Mouse (Mus musculus) naive thymus-derived CD4-positive, alpha-beta T cell, adult 2 months (primary cell): ENCODE data around the gene Mroh8.
"Not testable (repeated sequence)": the region's sequence is repeated elsewhere in the genome, so short reads cannot be mapped to it uniquely, and the experiment has no call there.

ENCODE experiments used
- DNase-seq: peaks from one replicate; pipeline ENCODE4 v3.0.0-alpha.2; 2011; ENCODE audit warnings: low read depth

Gene Mroh8

DNA sequence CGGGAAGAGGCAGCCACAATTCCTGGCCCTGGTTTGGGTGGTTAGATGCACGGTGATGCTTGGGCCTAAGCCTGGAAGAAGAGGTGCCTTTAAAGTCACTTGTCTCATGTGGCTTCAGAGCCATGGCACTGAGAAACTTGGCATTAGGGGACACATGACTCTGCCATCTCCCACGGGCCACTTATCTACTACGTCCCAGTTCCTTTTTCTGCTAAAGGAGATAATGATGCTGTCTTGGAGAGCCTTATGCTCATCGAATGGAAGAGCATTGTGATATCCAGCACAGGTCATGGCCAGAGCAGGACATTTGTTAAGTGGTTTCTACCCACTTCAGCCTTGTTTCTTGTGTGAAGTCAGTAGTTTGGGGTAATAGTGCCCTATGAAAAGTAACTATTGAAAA, 9.6 kb upstream of the Mroh8 start:
- DNase-seq: no peak

DNA sequence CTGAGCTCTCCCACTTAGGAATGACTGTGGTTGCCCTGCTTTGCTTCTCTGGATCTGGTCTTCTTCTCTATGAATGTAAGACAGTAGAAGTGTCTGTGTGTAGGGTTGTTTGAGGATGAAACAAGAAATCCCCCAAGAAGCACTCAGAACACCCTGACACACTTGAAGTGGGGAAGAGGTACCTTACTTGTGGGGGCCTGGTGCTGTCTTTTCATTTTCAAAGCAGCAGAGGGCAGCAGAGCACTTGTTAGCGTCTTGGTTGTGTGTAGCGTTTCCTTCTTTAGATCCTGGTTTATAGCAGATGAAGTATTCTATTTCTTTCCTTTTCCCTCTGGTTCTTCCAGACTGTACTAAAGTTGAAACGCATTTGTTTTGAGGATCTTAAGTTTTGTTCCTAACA, 8.2 kb upstream of the Mroh8 start:
- peak; percentile 67 for DNase-seq

DNA sequence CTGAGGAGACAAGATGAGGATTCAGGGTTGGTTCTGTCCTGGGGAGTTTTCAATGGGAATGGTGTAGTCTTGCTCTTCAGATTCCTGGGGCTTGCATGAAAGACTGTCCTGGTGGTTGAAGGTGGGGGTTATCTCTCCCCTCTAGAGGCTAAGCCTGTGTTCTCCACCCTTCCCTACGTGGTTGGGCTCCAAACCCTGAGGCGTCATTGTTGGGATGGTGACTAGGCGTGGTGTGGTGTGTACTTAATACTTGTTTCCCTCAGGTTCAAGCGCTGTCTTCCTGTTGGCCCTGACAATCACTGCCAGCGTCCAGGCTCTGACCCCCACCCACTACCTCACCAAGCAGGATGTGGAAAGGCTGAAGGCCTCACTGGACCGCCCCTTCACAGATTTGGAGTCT, 4.0 kb upstream of the Mroh8 start:
- DNase-seq: no peak

DNA sequence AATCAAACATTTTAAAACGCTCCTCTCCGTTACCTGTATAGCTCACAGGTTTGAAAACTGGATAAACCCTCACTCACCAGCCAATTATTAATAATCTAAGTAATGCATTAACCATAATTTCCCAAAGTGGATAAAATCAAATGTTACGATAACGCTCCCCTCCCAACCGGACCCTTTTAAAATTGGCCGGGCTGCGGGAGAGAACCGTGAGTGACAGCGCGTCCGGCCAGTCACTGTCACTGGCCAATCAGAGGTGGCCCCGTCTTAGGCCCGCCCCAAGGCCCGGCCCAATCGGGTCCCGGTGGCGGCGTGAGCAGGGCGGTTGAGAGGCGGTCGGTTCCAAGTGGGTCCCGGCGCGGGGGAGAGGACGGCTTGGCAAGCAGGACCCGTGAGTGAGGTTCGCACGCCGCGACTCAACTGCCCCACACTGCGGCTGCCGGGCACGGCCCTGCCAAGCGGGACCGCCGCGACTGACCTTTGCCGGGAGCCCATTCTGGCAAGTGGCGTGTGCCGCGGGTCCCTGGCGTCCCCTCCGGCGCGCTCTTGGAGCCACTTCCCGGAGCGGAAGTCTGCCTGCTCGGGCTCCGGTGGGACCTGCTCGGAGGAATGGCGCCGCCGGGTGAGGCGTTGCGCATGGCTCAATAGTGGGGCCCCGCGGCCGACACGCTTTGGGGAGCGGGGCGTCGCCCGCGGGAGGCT, 483 bp downstream of the Mroh8 start, which contains the start of gene Rpn2:
TSS of gene Rpn2 (plus strand) at position 301 of the 699 bp plus-strand sequence.
- DNase-seq: peak; percentile 95

DNA sequence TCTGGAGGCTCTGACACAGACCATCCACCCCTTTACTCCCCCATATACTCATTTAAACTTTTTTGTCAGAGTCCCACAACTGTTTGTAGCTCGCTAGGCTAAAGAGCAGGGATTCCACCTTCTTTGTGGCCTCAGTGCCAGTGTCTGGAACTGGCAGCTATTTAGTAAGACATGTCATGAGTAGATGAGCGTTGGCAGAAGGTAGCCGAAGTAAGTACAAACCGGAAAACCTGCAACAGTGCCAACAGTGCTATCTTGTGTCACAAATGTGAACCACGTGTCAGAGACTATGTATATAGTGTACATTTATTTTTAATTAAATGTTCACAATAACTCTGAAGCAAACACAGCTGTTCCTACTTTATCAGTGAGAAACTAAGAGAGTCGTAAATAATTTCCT, 15.5 kb downstream of the Mroh8 start:
- DNase-seq: no peak

DNA sequence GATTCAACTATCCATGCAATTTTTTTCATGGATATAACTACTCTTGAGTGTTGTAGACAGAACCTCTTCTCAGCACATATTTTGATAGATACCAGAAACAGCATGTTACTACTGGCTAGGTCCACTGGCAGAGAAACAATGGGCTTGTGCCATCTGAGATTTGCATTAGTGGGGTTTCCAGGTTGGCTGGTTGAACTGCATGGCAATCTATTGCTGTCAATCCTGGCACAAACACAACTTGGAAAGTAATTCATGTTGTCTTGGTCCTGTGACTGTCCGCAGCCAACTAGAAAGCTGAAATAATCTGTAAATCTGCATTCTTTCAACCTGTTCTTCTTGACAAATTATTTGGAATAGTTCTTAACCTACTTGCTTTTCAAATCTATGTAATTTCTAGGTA, 16.2 kb downstream of the Mroh8 start:
- DNase-seq: no peak

DNA sequence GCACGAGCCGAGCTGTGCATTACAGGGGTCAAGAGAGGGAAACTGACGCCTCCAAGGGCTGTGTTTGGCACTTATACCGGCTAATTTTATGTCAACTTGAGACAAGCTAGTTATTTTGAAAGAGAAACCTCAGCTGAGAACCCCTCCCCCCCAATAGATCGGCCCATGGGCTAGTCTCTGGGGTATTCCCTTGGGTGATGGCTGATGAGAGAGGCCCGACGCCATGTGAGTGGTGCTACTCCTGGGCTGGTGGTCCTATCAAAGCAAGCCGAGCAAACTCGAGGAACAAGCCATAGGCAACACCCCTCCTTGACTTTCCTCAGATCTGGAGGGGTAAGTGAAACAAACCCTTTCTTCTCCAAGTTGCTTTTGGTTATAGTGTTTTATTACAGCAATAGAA, 16.8 kb downstream of the Mroh8 start:
- no peak for DNase-seq

DNA sequence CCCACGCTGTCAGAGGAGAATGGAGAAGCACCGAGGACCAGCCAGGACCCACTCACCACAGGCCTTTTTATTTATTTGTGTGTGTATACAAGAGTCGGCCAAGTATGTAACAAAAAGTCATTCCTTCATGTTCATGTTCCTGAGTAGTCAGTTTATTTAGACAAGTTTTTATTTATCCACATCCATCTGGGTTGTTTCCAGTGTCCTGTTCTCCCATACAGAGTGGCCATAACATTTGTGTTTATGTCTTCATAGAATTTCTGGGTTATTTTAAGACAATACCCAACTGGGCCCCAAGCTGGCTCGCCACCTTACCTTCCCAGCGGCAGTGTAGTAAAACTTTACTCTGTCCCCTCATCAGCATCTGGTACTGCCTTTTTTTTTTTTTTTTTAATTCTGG, 17.4 kb downstream of the Mroh8 start:
- DNase-seq: no peak

DNA sequence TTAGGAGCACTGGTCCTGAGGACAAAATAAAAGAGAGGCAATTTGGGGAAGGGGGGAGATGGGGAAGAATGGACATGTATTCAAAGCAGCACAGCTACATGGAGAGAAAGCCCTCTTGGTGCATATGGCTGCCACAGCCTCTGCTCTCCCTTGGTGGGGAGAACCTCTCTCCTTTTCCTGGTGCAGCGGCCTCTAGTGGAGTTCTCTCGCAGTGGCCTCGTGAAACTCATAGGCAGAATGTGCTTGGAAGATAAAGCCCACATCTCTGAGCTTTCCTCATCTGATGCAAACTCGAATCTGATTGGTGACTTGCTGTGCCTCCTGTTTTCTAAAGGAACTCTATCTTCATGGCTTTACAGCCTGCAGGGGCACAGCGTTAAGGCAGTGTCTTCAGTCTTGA, 19.6 kb downstream of the Mroh8 start:
- DNase-seq: peak; percentile 69

DNA sequence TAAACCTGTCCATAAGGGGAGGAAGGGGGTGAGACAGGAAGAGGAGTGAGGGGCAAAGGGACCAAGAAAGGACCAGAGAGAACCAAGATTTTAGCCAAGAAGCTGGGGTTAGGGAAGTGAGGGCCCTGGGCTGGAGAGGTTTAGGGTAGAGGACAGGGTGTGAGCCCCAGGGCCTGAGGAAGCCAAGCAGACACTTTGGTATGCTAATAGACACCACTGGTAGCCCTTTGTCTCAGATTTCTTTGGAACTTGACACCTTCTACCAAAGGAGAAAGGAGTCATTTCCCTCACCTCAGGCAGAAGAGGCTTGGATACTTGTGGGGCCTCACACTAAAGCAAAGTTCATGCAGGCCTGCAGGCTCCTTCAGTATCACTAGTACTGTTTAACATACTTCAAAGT, 31.2 kb downstream of the Mroh8 start:
- DNase-seq: no peak

DNA sequence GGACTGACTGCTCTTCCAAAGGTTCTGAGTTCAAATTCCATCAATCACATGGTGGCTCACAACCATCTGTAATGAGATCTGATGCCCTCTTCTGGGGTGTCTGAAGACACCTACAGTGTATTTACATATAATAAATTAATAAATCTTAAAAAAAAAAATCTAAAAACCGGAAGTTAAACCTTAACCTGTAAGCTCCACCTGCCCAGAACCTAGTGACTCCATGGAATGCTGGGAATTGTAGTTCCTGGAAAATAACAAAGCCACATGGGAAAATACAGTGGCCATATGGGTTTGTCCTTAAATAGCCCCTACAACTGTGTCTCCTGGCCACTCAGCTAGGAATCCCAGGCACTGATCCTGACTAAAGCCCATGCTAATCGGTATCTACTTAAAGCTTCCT, 33.7 kb downstream of the Mroh8 start:
- no peak for DNase-seq

DNA sequence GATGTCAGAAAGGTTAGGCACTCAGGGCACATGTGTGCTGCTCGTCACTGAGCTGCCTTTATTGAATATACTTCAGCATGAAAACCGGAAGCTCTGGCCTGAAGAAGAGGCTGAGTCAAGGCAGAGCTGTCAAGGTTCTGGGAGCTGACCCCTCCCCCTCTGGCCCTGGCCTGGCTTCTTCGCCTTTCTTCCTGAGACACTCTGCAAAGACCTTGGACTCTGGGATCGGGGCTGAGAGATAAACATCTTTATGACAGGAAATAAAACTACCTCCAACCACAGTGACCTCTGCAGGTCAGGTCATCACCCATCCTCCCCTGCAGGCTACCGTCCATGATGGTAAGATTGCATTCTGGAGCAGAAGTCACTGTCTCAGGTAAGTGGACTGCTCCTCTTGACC, 34.3 kb downstream of the Mroh8 start:
- no peak for DNase-seq

DNA sequence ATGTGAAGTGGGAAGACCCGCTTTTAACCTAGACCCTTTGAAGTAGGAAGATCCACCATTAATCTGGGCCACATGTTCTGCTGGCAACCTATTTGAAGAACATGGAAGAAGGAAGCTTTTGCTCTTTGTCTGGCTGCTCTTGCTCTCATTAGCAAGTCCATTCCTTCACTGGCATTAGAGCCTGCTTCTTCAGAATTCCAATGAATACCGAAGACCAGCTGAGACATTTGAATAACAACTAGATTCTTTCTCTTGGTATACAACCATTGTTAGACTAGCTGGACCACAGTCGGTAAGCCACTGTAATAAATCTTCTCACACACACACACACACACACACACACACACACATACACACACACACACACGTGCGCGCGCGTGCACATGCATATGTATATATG, 43.4 kb downstream of the Mroh8 start:
- no peak for DNase-seq

DNA sequence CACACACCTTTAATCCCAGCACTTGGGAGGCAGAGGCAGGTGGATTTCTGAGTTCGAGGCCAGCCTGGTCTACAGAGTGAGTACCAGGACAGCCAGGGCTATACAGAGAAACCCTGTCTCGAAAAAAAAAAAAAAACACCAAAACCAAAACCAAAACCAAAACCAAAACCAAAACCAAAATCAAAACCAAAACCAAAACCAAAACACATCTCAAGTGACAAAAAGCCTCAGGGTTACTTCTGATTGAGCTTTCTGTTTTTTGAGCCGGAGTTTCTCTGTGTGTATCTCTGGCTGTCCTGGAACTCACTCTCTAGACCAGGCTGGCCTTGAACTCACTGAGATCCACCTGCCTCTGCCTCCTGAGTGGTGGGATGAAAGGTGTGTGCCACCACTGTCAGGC, 57.4 kb downstream of the Mroh8 start:
- peak; percentile 36 for DNase-seq

DNA sequence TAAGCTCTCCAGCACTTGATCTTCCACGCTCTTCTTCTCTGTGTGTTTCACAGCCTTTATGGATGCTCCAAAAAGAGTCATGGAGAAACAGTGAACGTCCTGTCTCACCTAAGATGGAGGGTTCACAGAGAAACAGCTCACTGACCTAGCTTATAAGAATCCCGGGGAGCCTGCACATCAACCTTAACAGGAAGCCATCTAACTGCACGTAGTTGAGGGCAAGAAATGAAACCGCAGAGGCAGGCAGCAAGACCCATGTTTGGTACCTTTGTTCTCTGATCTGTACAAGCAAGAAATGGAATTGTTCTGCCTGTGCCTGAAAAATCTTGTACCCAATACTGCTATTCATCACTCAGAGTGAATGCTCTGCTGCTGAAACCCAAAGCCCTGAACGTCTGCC, 59.2 kb downstream of the Mroh8 start:
- peak; percentile 29 for DNase-seq

DNA sequence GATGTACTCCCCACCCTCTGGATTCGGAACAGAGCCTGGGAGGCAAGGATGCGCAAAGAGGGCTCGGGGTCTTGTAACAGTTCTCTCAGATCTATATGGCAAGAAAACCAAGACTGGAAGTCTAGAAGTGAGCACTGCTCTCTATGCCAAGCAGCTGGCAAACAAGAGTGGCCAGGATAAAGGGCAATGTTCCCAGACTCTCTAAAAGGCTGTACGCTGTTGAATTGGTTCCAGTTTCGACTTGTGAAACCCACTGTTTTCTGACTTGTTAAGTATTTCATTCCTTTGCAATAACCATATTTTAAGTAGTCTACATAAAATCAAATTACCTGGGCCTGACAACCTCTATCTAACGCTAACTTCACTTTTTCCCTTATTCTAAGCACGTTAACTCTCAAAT, 67.6 kb downstream of the Mroh8 start:
- no peak for DNase-seq

DNA sequence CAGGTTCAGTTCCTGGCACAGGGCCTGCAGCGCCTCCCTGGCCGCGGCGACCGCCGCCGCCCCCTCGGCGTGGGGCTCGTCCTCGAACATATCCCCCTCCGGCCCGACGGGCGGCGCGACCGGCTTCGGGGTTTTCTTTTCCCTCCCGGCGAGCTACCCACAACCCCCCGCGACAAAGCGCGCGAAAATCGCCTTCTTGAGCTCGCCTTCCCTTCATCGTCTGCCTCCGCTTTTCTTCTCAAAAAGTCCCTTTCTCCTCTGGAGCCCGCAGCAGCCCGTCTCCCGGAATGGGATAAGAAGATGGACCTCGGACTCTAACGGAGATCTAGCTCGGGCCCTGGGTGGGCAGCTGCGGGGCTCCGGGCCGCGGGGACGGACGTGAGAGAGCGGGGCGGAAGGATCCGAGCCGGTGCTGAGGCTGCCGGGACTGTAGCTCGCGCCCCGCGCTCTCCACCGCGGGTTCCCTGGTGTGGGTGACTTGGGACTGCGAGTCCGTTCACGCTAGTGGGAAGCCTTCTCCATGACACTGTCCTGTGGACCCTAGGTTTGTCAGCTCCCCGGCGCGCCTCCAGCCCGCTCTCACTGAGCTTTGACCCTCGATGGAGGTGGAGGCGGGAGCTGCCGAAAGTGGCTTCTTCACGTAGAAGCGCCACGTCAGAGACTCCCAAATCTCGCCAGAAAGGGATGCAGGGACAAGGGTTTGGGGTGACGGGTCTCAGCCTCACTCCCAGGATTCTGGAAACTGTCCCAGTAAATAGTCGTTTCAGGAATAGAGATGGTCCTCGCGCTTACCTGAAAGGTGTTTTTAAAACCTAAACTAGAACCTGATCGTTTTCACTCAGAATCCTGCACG, 74.8 kb downstream of the Mroh8 start, which contains the start of gene Rbl1:
TSS of gene Rbl1 (minus strand) at position 169 of the 853 bp plus-strand sequence.
- DNase-seq: peak; percentile 95

DNA sequence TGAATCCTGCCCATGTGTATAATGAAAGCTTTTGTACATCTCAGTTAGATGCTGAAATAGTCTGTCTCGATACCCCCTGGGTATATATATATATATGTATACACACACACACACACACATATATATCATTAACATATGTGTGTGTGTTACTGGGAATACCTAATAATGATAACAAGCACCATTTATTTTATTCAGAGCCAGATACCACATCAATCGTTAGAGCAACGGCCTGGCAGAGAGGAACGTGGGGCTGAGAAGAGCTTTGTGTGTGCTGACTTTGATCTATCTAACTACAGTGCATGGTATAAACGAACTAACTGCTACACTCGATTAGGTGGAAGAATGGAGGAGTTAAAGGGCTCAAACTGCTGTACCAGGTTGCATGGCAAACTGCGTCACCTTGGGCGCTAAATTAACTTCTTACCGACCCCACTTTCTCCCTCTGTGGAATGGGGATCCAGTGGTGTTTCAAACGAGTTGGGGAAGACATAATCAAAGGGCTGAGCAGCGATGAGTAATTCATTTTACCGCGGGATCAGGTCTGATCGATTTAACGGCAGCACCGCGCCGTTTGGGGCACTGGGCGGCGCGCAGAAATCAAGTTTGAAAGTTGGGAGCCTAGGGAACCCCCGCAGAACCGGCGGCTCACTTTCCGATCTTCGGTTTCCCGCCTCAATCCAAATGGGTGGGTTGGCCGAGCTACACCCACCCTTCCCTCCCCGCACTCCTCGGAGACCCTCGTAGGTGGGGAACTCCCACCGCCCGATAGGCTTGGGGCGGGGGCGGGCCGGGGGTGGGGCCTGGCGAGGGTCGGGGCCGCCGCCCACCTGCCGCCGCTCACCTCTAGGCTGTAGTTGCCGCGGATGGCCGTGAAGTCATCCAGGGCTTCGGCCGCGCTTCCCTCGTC, 75.6 kb downstream of the Mroh8 start:
- peak; percentile 74 for DNase-seq

DNA sequence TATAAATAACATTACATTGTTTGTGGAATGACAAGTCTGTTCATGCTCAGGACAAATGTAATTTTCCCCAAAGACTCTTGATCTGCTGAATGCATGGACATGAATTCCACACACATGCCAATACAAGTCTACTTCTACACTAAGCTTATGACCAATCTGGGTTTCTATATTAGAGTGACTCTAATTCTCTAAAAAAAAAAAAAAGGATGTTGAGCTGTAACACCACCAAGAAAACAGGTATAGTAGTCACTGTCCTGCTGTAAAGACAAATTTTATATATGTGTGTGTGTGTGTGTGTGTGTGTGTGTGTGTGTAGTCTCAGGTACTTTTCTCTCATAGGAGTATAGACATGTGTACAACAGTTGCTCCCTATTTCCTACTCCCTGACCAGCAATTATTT, 76.3 kb downstream of the Mroh8 start:
- peak; percentile 16 for DNase-seq

DNA sequence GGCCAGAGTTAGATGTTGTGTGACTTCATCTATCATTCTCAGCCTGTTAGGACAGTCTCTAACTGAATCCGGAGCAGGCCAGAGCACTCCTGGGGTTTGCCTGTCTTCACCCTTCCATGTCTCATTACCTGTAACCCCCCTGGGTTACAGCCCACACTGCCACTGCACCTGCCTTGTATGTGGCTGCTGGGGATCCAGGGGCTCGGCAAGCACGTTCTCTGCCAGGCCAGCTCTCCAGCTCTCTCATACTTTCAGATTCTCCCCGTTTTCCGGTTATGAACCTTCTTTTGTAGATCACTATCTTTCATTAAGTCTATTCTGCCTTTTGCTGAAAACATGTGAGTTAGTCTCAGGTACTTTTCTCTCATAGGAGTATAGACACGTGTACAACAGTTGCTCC, 77.0 kb downstream of the Mroh8 start:
- peak; percentile 46 for DNase-seq

DNA sequence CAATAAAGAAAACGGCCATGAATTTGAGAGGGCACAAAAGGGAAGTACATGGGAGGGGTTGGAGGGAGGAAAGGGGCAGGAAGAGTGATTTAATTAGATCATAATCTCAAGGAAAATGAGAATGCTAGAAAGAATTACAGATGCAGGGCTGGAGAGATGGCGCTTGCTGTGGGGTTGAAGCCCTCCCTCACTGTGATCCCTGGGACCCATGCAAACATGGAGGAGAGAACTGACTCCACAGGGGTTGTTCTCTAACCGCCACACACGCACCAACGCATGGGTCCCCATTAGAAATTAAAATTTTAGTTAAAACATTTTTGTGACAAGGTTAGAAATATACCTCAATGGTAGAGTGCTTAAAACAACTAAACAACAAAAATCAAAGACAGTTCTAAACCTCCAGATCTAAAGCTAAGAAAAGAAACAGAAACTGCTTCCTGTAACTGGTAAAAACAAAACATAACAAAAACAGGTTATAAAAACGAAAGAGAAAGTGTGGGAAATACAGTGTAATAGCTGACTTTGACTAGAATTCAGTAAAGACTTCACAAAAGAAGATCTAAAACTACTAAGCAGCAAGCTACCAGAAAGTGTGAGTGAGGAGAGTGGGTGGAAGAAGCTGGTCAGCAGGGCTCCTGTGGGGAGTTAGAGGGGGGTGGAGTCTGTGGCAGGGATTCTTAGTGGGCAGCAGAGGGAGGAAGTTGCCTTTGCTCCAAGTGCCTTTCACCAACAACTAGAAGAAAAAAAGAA, 78.1 kb downstream of the Mroh8 start:
- peak; percentile 75 for DNase-seq

DNA sequence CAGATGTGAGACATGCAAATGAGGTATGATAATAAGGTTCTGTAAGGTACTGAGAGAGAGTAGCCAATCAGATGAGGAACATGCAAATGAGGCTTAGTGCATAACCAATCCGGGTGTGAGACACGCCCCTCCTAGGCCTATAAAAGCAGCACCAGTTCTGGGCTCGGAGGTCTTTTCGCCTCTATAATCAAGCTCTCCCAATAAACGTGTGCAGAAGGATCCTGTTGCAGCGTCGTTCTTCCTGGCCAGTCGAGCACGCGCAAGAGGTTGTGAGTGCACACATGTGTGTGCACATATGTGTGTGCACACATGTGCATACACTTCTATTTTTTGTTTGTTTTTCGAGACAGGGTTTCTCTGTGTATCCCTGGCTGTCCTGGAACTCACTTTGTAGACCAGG, 80.9 kb downstream of the Mroh8 start:
- DNase-seq: not testable (repeated sequence)
